Mouse (Mus musculus) spleen, adult 2 months (tissue): ENCODE measurements around the gene Cc2d1a.

ENCODE experiments used
- CTCF ChIP-seq: fragments of 200-500 bp; IDR thresholded peaks from 2 replicates; pipeline ENCODE4 v1.5.1; 2011; ENCODE audit warnings: mild to moderate bottlenecking, inconsistent platforms; ENCODE audit not compliant: insufficient read depth, insufficient read length, insufficient replicate concordance; ENCODE audit errors: extremely low read depth
- POLR2A ChIP-seq: fragments of 200-500 bp; IDR thresholded peaks from 2 replicates; pipeline ENCODE4 v1.6.1; 2011; ENCODE audit warnings: low read depth, low read length, inconsistent platforms

DNA sequence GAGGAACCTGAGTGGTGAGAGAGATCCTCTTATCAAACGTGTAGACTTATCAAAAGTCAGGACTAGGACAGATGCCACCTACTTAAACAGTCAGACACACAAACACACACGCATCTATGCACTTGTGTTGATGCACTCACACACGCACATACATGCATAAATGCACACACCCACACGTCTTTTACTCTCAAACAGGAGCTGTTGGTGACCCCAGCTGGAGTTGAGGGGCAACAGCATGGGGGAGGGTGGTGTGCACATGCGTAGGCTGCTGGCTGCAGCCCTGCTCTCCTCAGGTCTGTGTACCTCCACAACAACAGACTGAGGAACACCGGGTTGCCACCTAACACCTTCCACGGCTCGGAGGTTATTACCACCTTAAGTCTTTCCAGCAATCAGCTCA lies 19.5 kb downstream of the Cc2d1a start:
- TF ChIP-seq CTCF (no peak), POLR2A (no peak)
